Mouse (Mus musculus): Measurements from ENCODE around the gene Ddx43. TPM values are rescaled to one million over a fixed set of nuclear protein-coding genes. Genes with fewer than 3 reads are reported as not detected.

Ddx43 gene
- polyA plus RNA-seq, 1 experiment from 2014 or later: 0.27 TPM

- Histone ChIP-seq H3K4me1 (peaks cover 8% of the 10 kb centered on the region), H3K4me3 (peak overlapping the region; percentile 31), H3K36me3 (no peaks in the 10 kb centered on the region), H3K27me3 (no peaks in the 10 kb centered on the region), H3K4me2 (peak overlapping the region; percentile 51), H3K9me3 (no peaks in the 10 kb centered on the region), H3K9ac (no peak overlapping the region), H3K27ac (no peak overlapping the region)
- no peak for ATAC-seq (ENCODE audit: insufficient number of reproducible peaks, low FRiP score, low TSS enrichment, low read depth)
- 45% methylated on average over 8 of the region's 8 CpGs for WGBS
Observed at GRCm38 (mm10) chr9:78377546-78377945, 18.0 kb upstream of the Ddx43 start.

GRCm38 (mm10) chr9:78378113-78378785, 17.3 kb upstream of the Ddx43 start, which contains the start of gene Ooep:
Gene Ooep, minus strand, starts transcription at chr9:78378725.
- H3K4me3 ChIP-seq: peak within 1 kb of the TSS; percentile 31
- H3K4me2 ChIP-seq: peak within 1 kb of the TSS; percentile 51
- no peaks in the 10 kb centered on the region for H3K36me3 ChIP-seq
- no peaks in the 10 kb centered on the region for H3K9me3 ChIP-seq
- H3K9ac ChIP-seq: no peak within 1 kb of the TSS
- peaks cover 8% of the 10 kb centered on the region for H3K4me1 ChIP-seq
- ATAC-seq (ENCODE audit: insufficient number of reproducible peaks, low FRiP score, low TSS enrichment, low read depth): peak; percentile 77
- no peaks in the 10 kb centered on the region for H3K27me3 ChIP-seq
- no peak within 1 kb of the TSS for H3K27ac ChIP-seq
- WGBS: 6% methylated on average over 23 of the region's 23 CpGs

GRCm38 (mm10) chr9:78385893-78386292, 9.7 kb upstream of the Ddx43 start:
- H3K4me1 ChIP-seq: no peaks in the 10 kb centered on the region
- H3K36me3 ChIP-seq: no peaks in the 10 kb centered on the region
- ATAC-seq (ENCODE audit: insufficient number of reproducible peaks, low FRiP score, low TSS enrichment, low read depth): no peak
- H3K9ac ChIP-seq: no peak overlapping the region
- no peaks in the 10 kb centered on the region; the same call in 1 of the 2 replicates for H3K27me3 ChIP-seq
- H3K4me3 ChIP-seq: no peak overlapping the region
- WGBS: 53% methylated on average over 3 of the region's 3 CpGs
- H3K9me3 ChIP-seq: no peaks in the 10 kb centered on the region
- no peak overlapping the region for H3K4me2 ChIP-seq
- H3K27ac ChIP-seq: no peak overlapping the region

GRCm38 (mm10) chr9:78386947-78387346, 8.6 kb upstream of the Ddx43 start:
- peaks cover under 1% of the 10 kb centered on the region; the same call in 1 of the 2 replicates for H3K27me3 ChIP-seq
- H3K4me2 ChIP-seq: no peak overlapping the region
- 86% methylated on average over 7 of the region's 7 CpGs for WGBS
- no peak overlapping the region for H3K27ac ChIP-seq
- no peaks in the 10 kb centered on the region for H3K4me1 ChIP-seq
- no peak overlapping the region for H3K9ac ChIP-seq
- H3K9me3 ChIP-seq: no peaks in the 10 kb centered on the region
- H3K4me3 ChIP-seq: no peak overlapping the region
- H3K36me3 ChIP-seq: no peaks in the 10 kb centered on the region
- ATAC-seq (ENCODE audit: insufficient number of reproducible peaks, low FRiP score, low TSS enrichment, low read depth): no peak

- Histone ChIP-seq H3K4me2 (no peak overlapping the region), H3K27ac (no peak overlapping the region), H3K4me3 (no peak overlapping the region), H3K27me3 (peaks cover 29% of the 10 kb centered on the region), H3K36me3 (no peaks in the 10 kb centered on the region), H3K4me1 (no peaks in the 10 kb centered on the region), H3K9me3 (no peaks in the 10 kb centered on the region), H3K9ac (no peak overlapping the region)
- 38% methylated on average over 5 of the region's 5 CpGs for WGBS
- no peak for ATAC-seq (ENCODE audit: insufficient number of reproducible peaks, low FRiP score, low TSS enrichment, low read depth)
Observed at GRCm38 (mm10) chr9:78389981-78390380, 5.6 kb upstream of the Ddx43 start.

- no peak for ATAC-seq (ENCODE audit: insufficient number of reproducible peaks, low FRiP score, low TSS enrichment, low read depth)
- Histone ChIP-seq H3K4me1 (peaks cover 9% of the 10 kb centered on the region), H3K27me3 (peaks cover 59% of the 10 kb centered on the region), H3K9ac (no peak overlapping the region), H3K9me3 (no peaks in the 10 kb centered on the region), H3K27ac (no peak overlapping the region), H3K36me3 (no peaks in the 10 kb centered on the region), H3K4me3 (no peak overlapping the region), H3K4me2 (no peak overlapping the region)
- WGBS: 84% methylated on average over 10 of the region's 10 CpGs
Observed at GRCm38 (mm10) chr9:78393741-78394140, 1.8 kb upstream of the Ddx43 start.

GRCm38 (mm10) chr9:78394602-78395001, 975 bp upstream of the Ddx43 start:
- 59% methylated on average over 7 of the region's 7 CpGs for WGBS
- H3K9ac ChIP-seq: no peak overlapping the region
- H3K36me3 ChIP-seq: no peaks in the 10 kb centered on the region
- H3K27ac ChIP-seq: no peak overlapping the region
- no peak overlapping the region for H3K4me2 ChIP-seq
- H3K4me1 ChIP-seq: peaks cover 9% of the 10 kb centered on the region
- ATAC-seq (ENCODE audit: insufficient number of reproducible peaks, low FRiP score, low TSS enrichment, low read depth): no peak
- no peak overlapping the region for H3K4me3 ChIP-seq
- H3K9me3 ChIP-seq: no peaks in the 10 kb centered on the region
- H3K27me3 ChIP-seq: peaks cover 59% of the 10 kb centered on the region

- H3K27ac ChIP-seq: no peak overlapping the region
- H3K36me3 ChIP-seq: no peaks in the 10 kb centered on the region
- H3K4me3 ChIP-seq: peak overlapping the region; percentile 46
- H3K4me2 ChIP-seq: peak overlapping the region; percentile 78
- no peaks in the 10 kb centered on the region for H3K9me3 ChIP-seq
- no peak overlapping the region for H3K9ac ChIP-seq
- 35% methylated on average over 11 of the region's 11 CpGs for WGBS
- peaks cover 9% of the 10 kb centered on the region for H3K4me1 ChIP-seq
- H3K27me3 ChIP-seq: peaks cover 59% of the 10 kb centered on the region
- no peak for ATAC-seq (ENCODE audit: insufficient number of reproducible peaks, low FRiP score, low TSS enrichment, low read depth)
Observed at GRCm38 (mm10) chr9:78395244-78395629, 340 bp upstream of the Ddx43 start.

GRCm38 (mm10) chr9:78396517-78396916, 940 bp downstream of the Ddx43 start:
- Histone ChIP-seq H3K4me2 (peak overlapping the region; percentile 78; the same call in 1 of the 2 replicates), H3K4me3 (peak overlapping the region; percentile 46), H3K9me3 (no peaks in the 10 kb centered on the region), H3K9ac (no peak overlapping the region), H3K27me3 (peaks cover 59% of the 10 kb centered on the region), H3K36me3 (no peaks in the 10 kb centered on the region), H3K27ac (no peak overlapping the region), H3K4me1 (peaks cover 9% of the 10 kb centered on the region)
- no peak for ATAC-seq (ENCODE audit: insufficient number of reproducible peaks, low FRiP score, low TSS enrichment, low read depth)
- WGBS: 51% methylated on average over 9 of the region's 9 CpGs

- Histone ChIP-seq H3K4me1 (peaks cover 7% of the 10 kb centered on the region), H3K4me3 (no peak overlapping the region)
- WGBS: 78% methylated on average over 5 of the region's 5 CpGs
Observed at GRCm38 (mm10) chr9:78400570-78400969, 5.0 kb downstream of the Ddx43 start.

GRCm38 (mm10) chr9:78401596-78401995, 6.0 kb downstream of the Ddx43 start:
- Histone ChIP-seq H3K4me2 (no peak overlapping the region), H3K4me3 (no peak overlapping the region), H3K9me3 (no peaks in the 10 kb centered on the region), H3K9ac (no peak overlapping the region), H3K4me1 (no peaks in the 10 kb centered on the region), H3K27me3 (peaks cover 14% of the 10 kb centered on the region), H3K36me3 (no peaks in the 10 kb centered on the region), H3K27ac (no peak overlapping the region)
- no peak for ATAC-seq (ENCODE audit: insufficient number of reproducible peaks, low FRiP score, low TSS enrichment, low read depth)
- WGBS: 88% methylated on average over 7 of the region's 7 CpGs

More at GRCm38 (mm10) chr9:78400570-78400969, 5.0 kb downstream of the Ddx43 start:
- Histone ChIP-seq H3K36me3 (no peaks in the 10 kb centered on the region), H3K4me2 (no peak overlapping the region), H3K9me3 (no peaks in the 10 kb centered on the region), H3K27ac (no peak overlapping the region), H3K9ac (no peak overlapping the region), H3K27me3 (peaks cover 24% of the 10 kb centered on the region)
- ATAC-seq (ENCODE audit: insufficient number of reproducible peaks, low FRiP score, low TSS enrichment, low read depth): no peak

GRCm38 (mm10) chr9:78427362-78427781, 31.8 kb downstream of the Ddx43 start:
- ATAC-seq (ENCODE audit: insufficient number of reproducible peaks, low FRiP score, low TSS enrichment, low read depth): no peak
- Histone ChIP-seq H3K27ac (no peak overlapping the region), H3K9ac (0 out of 2 replicates have a peak overlapping the region, but pooled peaks have one; percentile 28), H3K4me2 (peak overlapping the region; percentile 59), H3K36me3 (no peaks in the 10 kb centered on the region), H3K27me3 (no peaks in the 10 kb centered on the region), H3K4me3 (peak overlapping the region; percentile 31), H3K4me1 (no peaks in the 10 kb centered on the region), H3K9me3 (no peaks in the 10 kb centered on the region)
- WGBS: 10% methylated on average over 27 of the region's 27 CpGs
